Mouse (Mus musculus): ENCODE results near the gene 2010111I01Rik.

DNA sequence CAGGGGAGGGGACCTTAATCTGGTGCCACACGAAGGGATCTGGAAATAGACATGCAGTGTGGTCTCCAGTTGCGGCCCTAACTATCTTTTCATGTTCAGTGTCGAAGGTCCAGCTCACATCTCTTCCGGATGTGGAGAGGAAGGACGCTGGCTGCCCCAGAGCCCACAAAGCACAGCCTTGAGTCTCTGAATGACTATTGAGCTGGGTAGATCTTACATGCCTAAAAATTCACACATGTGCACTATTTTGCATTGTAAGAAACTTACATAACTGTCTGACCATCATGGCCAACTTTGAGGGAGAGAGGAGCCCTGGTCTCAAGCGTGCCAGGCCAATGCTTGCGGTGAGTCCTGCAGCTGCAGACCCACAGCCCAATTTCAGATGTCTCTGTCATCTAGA, 284.5 kb downstream of the 2010111I01Rik start:
- TF ChIP-seq CTCF (IDR thresholded peaks at IDR 0.05; ENCODE audit: control insufficient read depth, insufficient read depth, low read length): no peak
- no peak for TF ChIP-seq POLR2A (IDR thresholded peaks at IDR 0.05; ENCODE audit: borderline replicate concordance, control insufficient read depth, low read depth, low read length)
